Mouse (Mus musculus) ES-Bruce4 (cell line): ENCODE measurements around the gene Mink1.

Experiments used
- CTCF ChIP-seq: IDR thresholded peaks from one replicate; pipeline ENCODE4 v1.8.1; 2011; ENCODE audit warnings: low read depth, low read length
- POLR2A ChIP-seq: IDR thresholded peaks from one replicate; pipeline ENCODE4 v1.8.1; 2011; ENCODE audit warnings: low read length; ENCODE audit not compliant: insufficient read depth

DNA sequence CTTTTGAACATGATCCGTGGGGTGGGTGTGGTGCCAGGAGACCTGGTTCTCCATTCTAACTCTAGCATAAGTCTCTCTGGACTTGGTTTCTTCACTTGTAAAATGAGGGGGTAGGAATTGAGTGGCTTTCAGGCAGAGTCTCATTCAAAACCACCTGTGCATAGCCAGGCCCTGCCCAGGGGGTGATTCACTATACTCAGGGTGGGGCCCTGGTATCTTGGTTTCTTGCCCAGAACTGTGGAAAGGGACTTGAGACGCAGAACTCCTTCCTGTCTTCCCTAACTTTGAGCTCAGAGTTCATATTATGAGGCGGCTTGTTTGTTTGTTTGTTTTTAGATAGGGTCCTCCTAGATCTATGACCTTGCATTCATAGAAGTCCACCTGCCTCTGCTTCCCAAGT, 14.5 kb downstream of the Mink1 start:
- TF ChIP-seq CTCF = no peak
- TF ChIP-seq POLR2A = no peak
